Mouse (Mus musculus): ENCODE data around the gene Sel1l3. TPM values are rescaled to one million over a fixed set of nuclear protein-coding genes. Genes with fewer than 3 reads are reported as not detected.

Sel1l3 gene
- polyA plus RNA-seq, 1 experiment: 33.5 TPM

- 29% methylated on average over 4 of the region's 4 CpGs for WGBS
- DNase-seq (ENCODE audit: low read depth, low spot score): no peak
These were observed 103.5 kb downstream of the Sel1l3 start for GRCm38 (mm10) chr5:53110225-53110624.

GRCm38 (mm10) chr5:53108668-53109067 is 105.1 kb downstream of the Sel1l3 start:
- no peak for DNase-seq (ENCODE audit: low read depth, low spot score)
- 68% methylated on average over 1 of the region's 1 CpGs for WGBS

- WGBS: 27% methylated on average over 9 of the region's 9 CpGs
- no peak for DNase-seq (ENCODE audit: low read depth, low spot score)
These were observed 105.7 kb downstream of the Sel1l3 start for GRCm38 (mm10) chr5:53108026-53108425.

GRCm38 (mm10) chr5:53106731-53107130 is 107.0 kb downstream of the Sel1l3 start:
- no peak for DNase-seq (ENCODE audit: low read depth, low spot score)
- WGBS: 29% methylated on average over 4 of the region's 4 CpGs

- DNase-seq (ENCODE audit: low read depth, low spot score): no peak
- 54% methylated on average over 4 of the region's 4 CpGs for WGBS
These were observed 107.6 kb downstream of the Sel1l3 start for GRCm38 (mm10) chr5:53106125-53106524.

GRCm38 (mm10) chr5:53105716-53106115 is 108.0 kb downstream of the Sel1l3 start:
- 64% methylated on average over 8 of the region's 8 CpGs for WGBS
- DNase-seq (ENCODE audit: low read depth, low spot score): no peak

GRCm38 (mm10) chr5:53104177-53104855 is 109.4 kb downstream of the Sel1l3 start:
- WGBS: 63% methylated on average over 13 of the region's 13 CpGs
- no peak for DNase-seq (ENCODE audit: low read depth, low spot score)

- WGBS: 28% methylated on average over 12 of the region's 12 CpGs
- no peak for DNase-seq (ENCODE audit: low read depth, low spot score)
These were observed 111.8 kb downstream of the Sel1l3 start for GRCm38 (mm10) chr5:53101848-53102473.

- DNase-seq (ENCODE audit: low read depth, low spot score): no peak
- 79% methylated on average over 3 of the region's 3 CpGs for WGBS
These were observed 122.4 kb downstream of the Sel1l3 start for GRCm38 (mm10) chr5:53091331-53091730.

GRCm38 (mm10) chr5:53087452-53087851 is 126.3 kb downstream of the Sel1l3 start:
- no peak for DNase-seq (ENCODE audit: low read depth, low spot score)
- WGBS: 85% methylated on average over 7 of the region's 7 CpGs

- no peak for DNase-seq (ENCODE audit: low read depth, low spot score)
These were observed 135.3 kb downstream of the Sel1l3 start for GRCm38 (mm10) chr5:53078453-53078852.

GRCm38 (mm10) chr5:53074553-53074952 is 139.2 kb downstream of the Sel1l3 start:
- 22% methylated on average over 6 of the region's 6 CpGs for WGBS
- DNase-seq (ENCODE audit: low read depth, low spot score): peak; percentile 57

More at GRCm38 (mm10) chr5:53078453-53078852, 135.3 kb downstream of the Sel1l3 start:
- 30% methylated on average over 4 of the region's 4 CpGs for WGBS

GRCm38 (mm10) chr5:53061532-53062130 is 152.1 kb downstream of the Sel1l3 start:
- 57% methylated on average over 9 of the region's 9 CpGs for whole genome bisulfite sequencing

More at GRCm38 (mm10) chr5:53061532-53062130, 152.1 kb downstream of the Sel1l3 start:
- DNase-seq (ENCODE audit: low read depth, low spot score): no peak

Other genes starting within 250 kb of the Sel1l3 start
- gene Slc34a2, start 175.8 kb downstream of the Sel1l3 start, polyA plus RNA-seq (2012; rRNA removed): 240 and 439 TPM in 2 replicates
- 71.2 and 73.4 TPM in 2 replicates for gene Smim20, start 53.2 kb upstream of the Sel1l3 start, polyA plus RNA-seq (2012; rRNA removed)